Mouse (Mus musculus): ENCODE data around the gene Krt84. TPM values are rescaled to one million over a fixed set of nuclear protein-coding genes. Genes with fewer than 3 reads are reported as not detected.
A peak's percentile ranks its signal among the peaks of the same experiment; 100 is the strongest.

The Krt84 gene
- not detected in 2 replicates for polyA plus RNA-seq (2016; fragmentation: Nextera tagmentation; extraction: Ambion mirVana)

DNA sequence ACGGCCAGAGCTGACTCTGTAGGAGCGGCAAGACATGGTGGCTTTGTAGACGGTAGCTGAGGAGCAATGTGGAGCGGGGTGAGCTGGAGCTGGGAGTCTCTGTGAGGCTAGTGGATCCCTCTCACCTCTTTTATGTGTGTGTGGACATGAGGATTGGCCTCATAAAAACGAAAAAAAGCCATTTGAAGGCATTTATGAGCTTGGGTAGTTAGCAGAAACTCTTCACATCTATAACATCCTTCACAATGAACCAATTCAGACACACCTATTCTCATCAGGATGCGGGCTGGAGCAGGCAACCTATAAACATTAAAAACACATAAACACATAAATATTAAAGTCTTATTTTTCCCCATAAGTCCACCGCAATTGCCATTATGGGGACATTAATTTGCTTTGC is at the start of gene Krt84:
Gene Krt84 (minus strand): TSS at position 101 of the 400 bp plus-strand sequence.
- no peak within 1 kb of the TSS for H3K4me3 ChIP-seq
- no peak for DNase-seq (ENCODE audit: low spot score)
- WGBS, result 82% methylated on average over 7 of the region's 7 CpGs
- peaks cover 50% of the 10 kb centered on the region for H3K27me3 ChIP-seq (ENCODE audit: insufficient read depth, poor library complexity, severe bottlenecking)
- no peaks in the 10 kb centered on the region for H3K9me3 ChIP-seq
- H3K4me1 ChIP-seq, result no peaks in the 10 kb centered on the region
- H3K27ac ChIP-seq, result no peak within 1 kb of the TSS
- H3K36me3 ChIP-seq, result no peaks in the 10 kb centered on the region

DNA sequence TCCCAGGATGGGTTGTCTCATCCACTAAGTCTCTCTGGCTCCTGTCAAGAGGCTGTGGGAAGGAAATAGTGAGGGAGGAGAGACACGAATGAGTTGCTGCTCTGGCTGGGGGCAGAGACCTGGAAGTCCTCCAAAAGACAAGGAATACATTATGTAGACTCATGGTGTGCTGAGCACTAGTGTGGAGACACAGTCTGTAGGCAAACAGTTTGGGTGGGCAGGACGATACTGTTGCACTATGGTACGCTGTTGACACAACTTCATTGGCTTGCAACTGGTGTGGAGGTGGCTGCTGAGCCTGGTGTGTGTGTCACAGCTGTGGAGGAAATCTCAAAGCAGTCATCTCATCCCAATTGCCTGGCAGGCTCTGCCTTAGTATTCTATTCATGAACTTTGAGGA is 49.1 kb upstream of the Krt84 start:
- no peak overlapping the region for H3K4me3 ChIP-seq
- no peak overlapping the region for H3K27ac ChIP-seq
- H3K9me3 ChIP-seq, result no peaks in the 10 kb centered on the region
- H3K4me1 ChIP-seq, result peaks cover 6% of the 10 kb centered on the region; the same call in 1 of the 2 replicates
- WGBS, result 78% methylated on average over 3 of the region's 3 CpGs
- no peaks in the 10 kb centered on the region for H3K36me3 ChIP-seq
- DNase-seq (ENCODE audit: low spot score), result peak; percentile 58
- peaks cover 7% of the 10 kb centered on the region; the same call in 1 of the 2 replicates for H3K27me3 ChIP-seq (ENCODE audit: insufficient read depth, poor library complexity, severe bottlenecking)

DNA sequence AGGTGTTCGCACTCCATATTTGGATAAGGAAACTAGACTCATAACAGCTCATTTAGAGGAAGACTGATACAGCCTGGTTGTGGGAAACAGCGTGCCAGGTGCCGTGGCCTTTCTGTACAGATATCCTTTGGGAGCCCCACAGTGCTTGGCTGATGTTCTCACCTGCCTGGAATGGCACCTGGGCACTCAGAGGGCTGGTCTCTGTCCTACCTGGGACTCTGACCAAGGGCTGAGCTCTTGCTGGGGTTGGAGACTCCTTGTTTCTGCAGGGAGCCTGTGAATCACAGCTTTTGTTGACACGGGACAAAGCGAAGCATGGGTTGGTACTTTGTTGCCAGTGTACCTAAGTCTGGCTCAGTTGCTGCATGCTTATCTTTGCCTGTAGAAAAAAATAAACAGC is 42.9 kb upstream of the Krt84 start:
- H3K4me1 ChIP-seq, result peaks cover 6% of the 10 kb centered on the region; the same call in 1 of the 2 replicates
- 64% methylated on average over 5 of the region's 5 CpGs for WGBS
- DNase-seq (ENCODE audit: low spot score), result peak; percentile 70
- no peak overlapping the region for H3K4me3 ChIP-seq
- no peaks in the 10 kb centered on the region for H3K36me3 ChIP-seq
- H3K27ac ChIP-seq, result no peak overlapping the region
- H3K9me3 ChIP-seq, result no peaks in the 10 kb centered on the region
- peaks cover 21% of the 10 kb centered on the region for H3K27me3 ChIP-seq (ENCODE audit: insufficient read depth, poor library complexity, severe bottlenecking)

DNA sequence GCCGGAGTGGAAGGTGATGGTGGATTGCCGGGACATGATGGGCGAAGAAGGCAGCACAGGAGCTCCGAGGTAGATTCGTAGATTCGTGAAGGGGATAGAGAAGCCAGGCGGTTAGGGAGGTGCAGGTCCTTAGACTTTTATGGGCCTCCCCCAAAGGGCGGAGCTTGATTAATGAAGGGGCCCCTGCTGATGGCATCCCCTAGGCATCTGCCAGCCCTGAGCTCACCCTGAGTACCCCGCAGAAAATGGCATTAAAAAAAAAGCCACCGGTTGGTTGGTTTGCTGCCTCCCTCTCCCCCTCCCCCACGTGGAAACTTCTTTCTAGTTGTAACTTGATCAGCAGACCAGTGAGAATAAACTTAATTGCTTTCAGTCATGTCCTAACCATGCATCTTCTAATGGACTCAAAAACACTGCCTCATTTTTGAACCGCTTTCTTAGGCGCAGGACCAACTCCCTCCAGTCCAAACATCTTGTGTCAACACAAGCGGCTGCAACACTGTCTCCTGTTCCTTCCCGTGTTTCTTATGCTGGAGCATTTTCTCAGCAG is 41.3 kb upstream of the Krt84 start, which contains the start of gene Krt75:
Gene Krt75 (minus strand): TSS at position 109 of the 550 bp plus-strand sequence.
- peak; percentile 66 for DNase-seq (ENCODE audit: low spot score)
- Histone ChIP-seq H3K4me1 (peaks cover 7% of the 10 kb centered on the region; the same call in 1 of the 2 replicates), H3K9me3 (no peaks in the 10 kb centered on the region), H3K27ac (no peak within 1 kb of the TSS), H3K27me3 (ENCODE audit: insufficient read depth, poor library complexity, severe bottlenecking) (peaks cover 34% of the 10 kb centered on the region), H3K36me3 (no peaks in the 10 kb centered on the region), H3K4me3 (no peak within 1 kb of the TSS)
- WGBS, result 68% methylated on average over 15 of the region's 15 CpGs

DNA sequence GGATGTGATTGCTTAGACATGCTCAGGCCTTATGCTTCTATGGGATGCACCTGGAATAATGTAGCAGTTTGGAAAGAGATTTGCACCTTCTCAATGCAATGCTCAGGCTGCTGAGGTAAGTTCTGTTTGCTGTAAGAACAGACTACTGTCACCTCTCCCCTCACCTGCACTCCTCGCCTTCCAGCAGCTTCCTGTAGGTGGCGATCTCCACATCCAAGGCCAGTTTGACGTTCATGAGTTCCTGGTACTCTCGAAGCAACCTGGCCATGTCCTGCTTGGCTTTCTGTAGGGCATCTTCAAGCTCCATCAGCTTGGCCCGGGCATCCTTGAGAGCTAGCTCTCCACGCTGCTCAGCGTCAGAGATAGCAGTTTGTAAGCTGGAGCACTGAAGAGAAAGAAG is 35.2 kb upstream of the Krt84 start:
- Histone ChIP-seq H3K9me3 (no peaks in the 10 kb centered on the region), H3K36me3 (no peaks in the 10 kb centered on the region), H3K27ac (no peak overlapping the region), H3K27me3 (ENCODE audit: insufficient read depth, poor library complexity, severe bottlenecking) (peaks cover 56% of the 10 kb centered on the region), H3K4me1 (0 out of 2 replicates have a peak, but pooled peaks cover 3% of the 10 kb centered on the region), H3K4me3 (no peak overlapping the region)
- no peak for DNase-seq (ENCODE audit: low spot score)
- 32% methylated on average over 7 of the region's 7 CpGs for WGBS

DNA sequence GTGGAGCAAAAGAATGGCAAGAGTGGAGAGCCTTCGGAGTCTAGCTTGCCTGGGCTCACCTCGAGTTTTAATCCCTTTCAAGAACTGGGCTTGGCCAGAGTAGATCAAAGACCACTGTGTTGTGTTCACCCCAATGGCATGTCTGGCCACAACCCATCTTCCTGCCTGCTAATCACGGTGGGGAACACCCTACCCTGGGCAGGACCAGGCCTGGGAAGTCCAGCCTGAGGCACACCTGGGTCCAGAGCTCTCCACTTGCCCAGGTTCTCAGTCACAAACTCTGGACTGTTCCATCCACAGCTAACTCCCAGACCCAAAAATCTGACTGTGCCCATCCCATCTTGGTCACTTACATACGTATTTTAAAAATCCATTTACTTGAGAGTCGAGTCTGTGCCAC is 30.2 kb upstream of the Krt84 start, which contains the start of gene Krt90:
Gene Krt90 (minus strand): TSS at position 101 of the 400 bp plus-strand sequence.
- 57% methylated on average over 5 of the region's 5 CpGs for WGBS
- Histone ChIP-seq H3K4me1 (peaks cover 9% of the 10 kb centered on the region), H3K27me3 (ENCODE audit: insufficient read depth, poor library complexity, severe bottlenecking) (peaks cover 38% of the 10 kb centered on the region), H3K36me3 (no peaks in the 10 kb centered on the region), H3K4me3 (no peak within 1 kb of the TSS), H3K9me3 (no peaks in the 10 kb centered on the region), H3K27ac (no peak within 1 kb of the TSS)
- DNase-seq (ENCODE audit: low spot score), result no peak

DNA sequence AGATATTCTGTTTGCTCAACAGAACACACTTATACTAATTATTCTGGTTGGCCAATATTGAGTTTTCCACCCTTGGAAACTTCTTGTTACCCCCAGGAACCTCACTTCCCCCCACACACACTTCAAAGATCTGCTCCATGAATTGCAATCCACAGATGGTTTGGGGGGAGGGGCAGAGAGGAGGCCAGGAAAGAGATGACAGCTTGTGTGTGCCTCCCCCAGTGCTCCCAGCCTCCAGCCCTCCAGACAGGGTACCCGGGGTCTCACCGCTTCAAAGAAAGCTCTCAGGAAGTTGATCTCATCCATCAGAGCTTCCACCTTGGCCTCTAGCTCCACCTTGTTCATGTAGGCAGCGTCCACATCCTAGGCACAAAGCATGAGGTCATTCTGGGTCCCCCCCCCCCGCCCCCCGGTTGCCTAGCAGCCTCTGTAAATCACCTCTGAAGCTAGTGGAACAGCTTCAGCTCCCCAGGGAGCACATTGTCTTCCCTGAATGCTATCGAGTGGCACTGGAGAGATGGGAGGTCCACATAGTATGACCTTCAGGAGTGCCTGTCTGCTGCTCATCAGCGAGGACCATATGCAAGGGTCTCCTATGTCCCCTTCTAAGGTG is 25.5 kb upstream of the Krt84 start:
- Histone ChIP-seq H3K4me1 (peaks cover 13% of the 10 kb centered on the region), H3K36me3 (no peaks in the 10 kb centered on the region), H3K9me3 (no peaks in the 10 kb centered on the region), H3K4me3 (no peak overlapping the region), H3K27me3 (ENCODE audit: insufficient read depth, poor library complexity, severe bottlenecking) (peaks cover 47% of the 10 kb centered on the region), H3K27ac (no peak overlapping the region)
- no peak for DNase-seq (ENCODE audit: low spot score)
- WGBS, result 13% methylated on average over 7 of the region's 7 CpGs

DNA sequence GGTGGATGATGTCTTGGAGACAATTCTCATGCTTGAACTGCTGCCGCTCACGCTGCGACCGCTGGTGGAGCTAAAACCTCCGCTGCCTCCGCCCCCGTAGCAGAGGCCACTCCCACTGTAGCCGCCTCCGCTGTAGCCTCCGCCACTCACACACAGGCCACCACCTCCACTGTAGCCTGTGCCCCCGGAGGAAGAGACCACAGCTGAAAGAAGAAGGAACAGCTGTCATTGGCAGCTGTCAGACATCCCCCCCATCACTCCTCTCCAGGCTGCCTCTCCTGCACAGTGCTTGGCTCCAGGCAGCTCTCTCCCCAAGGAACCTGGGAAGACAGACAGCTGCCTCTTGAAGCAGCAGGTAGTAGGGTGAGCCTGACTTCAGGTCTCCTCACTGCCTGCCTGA is 20.5 kb upstream of the Krt84 start:
- Histone ChIP-seq H3K9me3 (no peaks in the 10 kb centered on the region), H3K27me3 (ENCODE audit: insufficient read depth, poor library complexity, severe bottlenecking) (peaks cover 66% of the 10 kb centered on the region), H3K36me3 (no peaks in the 10 kb centered on the region), H3K4me1 (peaks cover 14% of the 10 kb centered on the region), H3K27ac (no peak overlapping the region), H3K4me3 (peak overlapping the region; percentile 36)
- 0% methylated on average over 11 of the region's 11 CpGs for WGBS
- DNase-seq (ENCODE audit: low spot score), result no peak

DNA sequence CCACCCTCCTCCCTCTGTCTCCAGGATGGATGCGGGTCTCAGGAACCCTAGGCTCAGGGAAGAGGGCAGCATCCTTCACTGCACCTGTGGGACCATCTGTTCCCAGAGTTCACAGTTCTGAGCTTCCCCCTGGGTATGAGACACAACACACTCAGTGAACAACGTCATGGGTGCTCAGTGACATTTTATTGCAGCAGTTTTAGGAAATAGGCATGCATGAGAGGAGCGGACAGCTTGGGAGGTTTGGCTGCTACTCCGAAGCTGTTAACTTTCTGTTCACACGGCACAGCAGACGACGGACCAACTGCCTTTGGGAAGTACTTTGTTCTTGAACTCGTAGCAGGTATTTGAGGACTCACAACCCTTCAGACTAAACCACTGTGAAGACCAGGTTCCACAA is 19.6 kb upstream of the Krt84 start:
- Histone ChIP-seq H3K27me3 (ENCODE audit: insufficient read depth, poor library complexity, severe bottlenecking) (peaks cover 75% of the 10 kb centered on the region), H3K4me3 (no peak overlapping the region), H3K27ac (no peak overlapping the region)

DNA sequence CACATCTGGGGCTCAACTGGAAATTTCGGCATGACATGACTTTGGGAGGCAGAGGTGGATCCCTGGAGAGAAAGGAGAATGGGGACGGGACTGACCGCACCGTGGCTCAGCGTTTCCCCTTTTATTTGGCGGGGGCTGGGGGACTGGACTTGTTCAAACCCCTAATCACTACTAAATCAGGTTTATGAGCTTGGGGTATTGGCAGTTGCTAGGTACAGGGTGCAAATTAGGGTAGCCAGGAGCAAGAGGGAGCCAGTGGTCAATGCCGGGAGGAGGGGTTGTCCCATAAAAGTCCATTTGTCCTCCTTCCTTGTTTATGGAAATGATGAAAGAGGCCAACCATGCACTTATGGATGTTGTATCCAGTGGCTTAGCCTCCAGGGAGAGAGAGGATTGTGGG is 17.9 kb upstream of the Krt84 start, which contains the start of gene Krt82:
Gene Krt82 (minus strand): TSS at position 101 of the 400 bp plus-strand sequence.
- peaks cover 78% of the 10 kb centered on the region for H3K27me3 ChIP-seq (ENCODE audit: insufficient read depth, poor library complexity, severe bottlenecking)
- no peaks in the 10 kb centered on the region for H3K36me3 ChIP-seq
- 79% methylated on average over 7 of the region's 7 CpGs for WGBS

More for the DNA sequence above, 19.6 kb upstream of the Krt84 start:
- no peak for DNase-seq (ENCODE audit: low spot score)
- 79% methylated on average over 8 of the region's 8 CpGs for WGBS
- H3K36me3 ChIP-seq, result no peaks in the 10 kb centered on the region
- peaks cover 10% of the 10 kb centered on the region for H3K4me1 ChIP-seq
- H3K9me3 ChIP-seq, result no peaks in the 10 kb centered on the region

DNA sequence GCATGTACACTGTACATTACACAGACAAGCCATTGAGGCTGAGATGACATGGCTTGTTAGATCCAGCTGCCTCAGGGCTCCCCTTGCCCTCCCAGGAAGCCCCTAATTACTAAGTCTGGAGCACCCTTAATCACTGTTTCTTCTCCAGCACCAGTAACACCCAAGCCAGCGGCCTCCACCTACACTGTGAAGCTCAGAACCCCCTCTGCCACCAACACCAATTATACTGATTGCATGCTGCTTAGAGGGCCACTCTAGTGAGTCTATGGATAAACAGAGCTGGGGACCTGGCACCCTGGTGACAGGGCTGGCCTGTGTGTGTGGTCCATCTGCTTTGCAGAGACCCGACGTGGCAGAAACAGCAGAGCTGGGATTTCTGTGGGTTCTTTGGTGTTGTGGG is 11.9 kb upstream of the Krt84 start:
- peaks cover 55% of the 10 kb centered on the region for H3K27me3 ChIP-seq (ENCODE audit: insufficient read depth, poor library complexity, severe bottlenecking)
- 68% methylated on average over 3 of the region's 3 CpGs for WGBS

More for the DNA sequence above, 17.9 kb upstream of the Krt84 start, which contains the start of gene Krt82:
- Histone ChIP-seq H3K27ac (no peak within 1 kb of the TSS), H3K4me1 (peaks cover 10% of the 10 kb centered on the region), H3K4me3 (no peak within 1 kb of the TSS), H3K9me3 (no peaks in the 10 kb centered on the region)
- no peak for DNase-seq (ENCODE audit: low spot score)

DNA sequence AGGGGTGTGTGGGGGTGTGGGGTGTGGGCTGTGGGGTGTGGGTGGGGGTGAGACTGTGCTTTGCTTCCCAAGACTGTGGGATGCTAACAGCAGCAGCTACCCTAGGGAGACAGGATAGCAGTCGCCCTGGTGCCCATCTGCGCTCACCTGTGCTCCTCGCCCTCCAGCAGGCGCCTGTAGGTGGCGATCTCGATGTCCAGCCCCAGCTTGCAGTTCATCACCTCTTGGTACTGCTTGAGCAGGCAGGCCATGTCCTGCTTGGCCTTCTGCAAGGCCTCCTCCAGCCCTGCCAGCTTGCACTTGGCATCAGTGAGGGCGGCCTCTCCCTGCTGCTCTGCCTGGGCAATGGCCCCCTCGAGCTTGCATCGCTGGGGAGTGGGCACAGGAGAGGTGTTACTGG is 9.9 kb upstream of the Krt84 start:
- DNase-seq (ENCODE audit: low spot score), result no peak
- Histone ChIP-seq H3K27ac (no peak overlapping the region), H3K4me1 (peaks cover 11% of the 10 kb centered on the region; the same call in 1 of the 2 replicates), H3K36me3 (no peaks in the 10 kb centered on the region), H3K27me3 (ENCODE audit: insufficient read depth, poor library complexity, severe bottlenecking) (peaks cover 44% of the 10 kb centered on the region), H3K9me3 (no peaks in the 10 kb centered on the region), H3K4me3 (no peak overlapping the region)
- WGBS, result 60% methylated on average over 9 of the region's 9 CpGs

More for the DNA sequence above, 11.9 kb upstream of the Krt84 start:
- Histone ChIP-seq H3K9me3 (no peaks in the 10 kb centered on the region), H3K27ac (no peak overlapping the region), H3K4me3 (no peak overlapping the region), H3K4me1 (peaks cover 6% of the 10 kb centered on the region; the same call in 1 of the 2 replicates), H3K36me3 (no peaks in the 10 kb centered on the region)
- no peak for DNase-seq (ENCODE audit: low spot score)

DNA sequence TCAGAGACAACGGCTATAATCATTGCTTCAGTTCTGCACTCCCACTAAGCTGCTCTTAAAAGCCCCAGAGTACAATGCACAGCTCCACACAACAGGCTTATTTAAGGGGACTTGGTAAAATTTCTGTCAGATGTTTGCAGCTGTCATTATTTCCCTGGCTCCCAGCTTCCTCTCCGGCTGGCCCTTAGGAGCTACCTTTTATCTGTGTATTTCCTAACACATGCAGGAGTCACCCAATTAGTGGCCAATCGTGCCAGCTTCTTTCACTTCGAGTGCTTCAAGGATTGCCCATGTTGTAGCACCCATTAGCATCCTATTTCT is 5.9 kb upstream of the Krt84 start:
- Histone ChIP-seq H3K9me3 (no peaks in the 10 kb centered on the region), H3K4me1 (peaks cover 11% of the 10 kb centered on the region; the same call in 1 of the 2 replicates), H3K4me3 (no peak overlapping the region), H3K27me3 (ENCODE audit: insufficient read depth, poor library complexity, severe bottlenecking) (peaks cover 53% of the 10 kb centered on the region), H3K27ac (no peak overlapping the region), H3K36me3 (no peaks in the 10 kb centered on the region)
- no peak for DNase-seq (ENCODE audit: low spot score)
- WGBS, result 70% methylated on average over 4 of the region's 4 CpGs

Measured in heart, embryonic 10.5 days (tissue).